Mouse (Mus musculus) hindbrain, embryonic 14.5 days (tissue): ENCODE measurements around the gene Hat1. TPM values are rescaled to one million over a fixed set of nuclear protein-coding genes. Genes with fewer than 3 reads are reported as not detected.

Experiments used
- ATAC-seq: fragments of 200-750 bp; cut with Nextera tagmentation; 2 replicates; pipeline ENCODE4 v1.8.0; 2017; ENCODE audit warnings: moderate number of reproducible peaks, mild to moderate bottlenecking, moderate TSS enrichment, moderate library complexity; ENCODE audit not compliant: low FRiP score
- DNase-seq: peaks from one replicate; pipeline ENCODE4 v3.0.0-alpha.2; 2015; ENCODE audit warnings: low spot score
- H3K27ac ChIP-seq: fragments of 300-500 bp; sonication (generic); 2 replicates; pipeline ENCODE4 v1.5.1; 2014; ENCODE audit warnings: mild to moderate bottlenecking, moderate library complexity
- H3K27me3 ChIP-seq: fragments of 300-500 bp; sonication (generic); 2 replicates; pipeline ENCODE4 v1.6.1; 2014; ENCODE audit warnings: mild to moderate bottlenecking, low read length, mixed read lengths; ENCODE audit not compliant: control insufficient read depth, insufficient read depth
- H3K36me3 ChIP-seq: fragments of 300-500 bp; sonication (generic); replicated peaks from 2 replicates; pipeline ENCODE4 v1.6.1; 2014; ENCODE audit not compliant: control insufficient read depth, insufficient read depth
- H3K4me1 ChIP-seq: fragments of 300-500 bp; sonication (generic); replicated peaks from 2 replicates; pipeline ENCODE4 v1.6.1; 2014; ENCODE audit warnings: antibody characterized with exemption, low read length, mixed read lengths; ENCODE audit not compliant: control insufficient read depth, insufficient read depth
- H3K4me2 ChIP-seq: fragments of 300-500 bp; sonication (generic); replicated peaks from 2 replicates; pipeline ENCODE4 v1.6.1; 2014; ENCODE audit warnings: mild to moderate bottlenecking, moderate library complexity
- H3K4me3 ChIP-seq: fragments of 300-500 bp; sonication (generic); replicated peaks from 2 replicates; pipeline ENCODE4 v1.5.1; 2014; ENCODE audit warnings: mild to moderate bottlenecking, low read length
- H3K9ac ChIP-seq: fragments of 300-500 bp; sonication (generic); 2 replicates; pipeline ENCODE4 v1.6.1; 2014
- H3K9me3 ChIP-seq: fragments of 300-500 bp; sonication (generic); 2 replicates; pipeline ENCODE4 v1.6.1; 2016; ENCODE audit warnings: low read length; ENCODE audit not compliant: control insufficient read depth
- WGBS: fragments of 180-500 bp; shearing (Covaris S2); extraction: QIAGEN DNeasy Blood & Tissue Kit; methylation state at CpG from one replicate; pipeline ENCODE4 v1.1.7; 2014; 5-methylcytosine and 5-hydroxymethylcytosine counted together
- polyA plus RNA-seq: library from polyadenylated mRNA; unstranded; fragments of >200 nt; fragmentation: Nextera tagmentation; extraction: Ambion mirVana; gene quantifications from 2 replicates; pipeline ENCODE4 v1.2.1, GENCODE M21; 2014

Gene Hat1
- polyA plus RNA-seq, 1 experiment from 2014 or later: 50.6 TPM

DNA sequence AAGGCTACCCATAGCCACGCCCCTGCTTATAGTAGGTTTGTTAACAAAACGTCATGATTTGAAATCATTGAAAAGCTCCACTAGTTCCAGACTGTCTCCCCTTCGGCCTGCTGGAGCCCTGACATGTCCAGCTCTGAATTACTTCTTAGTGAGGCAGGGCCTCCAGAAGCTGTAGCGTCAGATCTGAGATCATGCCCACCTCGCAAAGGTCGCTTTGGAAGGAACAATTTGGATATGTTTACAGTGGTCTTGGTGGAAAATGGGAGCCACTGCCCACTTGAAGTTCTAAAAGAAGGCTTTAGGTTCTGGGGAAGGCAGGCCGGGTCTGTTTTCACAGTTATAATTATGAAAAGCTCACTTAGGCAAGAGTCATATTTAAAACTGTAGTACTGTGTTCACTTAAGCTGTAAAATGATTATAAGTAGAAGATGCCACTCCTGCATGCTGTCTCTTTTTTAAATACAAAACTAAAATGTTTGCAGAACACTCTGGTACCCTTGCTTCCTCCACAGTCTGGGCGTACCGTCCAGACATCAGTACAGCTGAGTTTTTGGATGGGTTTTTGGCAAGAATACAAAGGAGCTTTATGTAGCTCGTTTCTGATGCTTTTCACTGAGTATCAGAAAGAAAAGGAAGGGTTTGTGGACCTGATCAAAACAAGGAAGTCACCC lies 94.4 kb downstream of the Hat1 start:
- no peak for DNase-seq

DNA sequence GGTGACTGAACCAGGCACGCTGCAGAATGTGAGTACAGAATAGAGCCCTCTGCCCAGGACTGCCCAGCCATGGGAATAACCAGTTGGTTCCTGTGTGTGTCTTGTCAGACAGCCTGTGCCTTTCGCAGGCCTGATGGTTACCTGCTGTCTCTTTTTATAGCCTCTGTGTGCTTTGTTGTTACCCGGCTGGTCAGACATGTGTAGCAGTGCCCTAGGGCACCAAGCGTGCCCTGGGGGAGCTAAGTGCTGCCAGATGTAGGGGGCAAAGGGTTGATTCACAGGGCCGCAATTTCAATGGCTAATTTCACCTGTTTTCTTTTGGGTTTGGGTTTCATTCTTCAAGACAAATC lies 94.9 kb downstream of the Hat1 start:
- Histone ChIP-seq H3K4me1 (no peaks in the 10 kb centered on the region), H3K27me3 (no peaks in the 10 kb centered on the region), H3K9ac (no peak overlapping the region), H3K4me3 (no peak overlapping the region), H3K4me2 (no peak overlapping the region), H3K36me3 (no peaks in the 10 kb centered on the region), H3K27ac (no peak overlapping the region), H3K9me3 (no peaks in the 10 kb centered on the region)
- WGBS: 39% methylated on average over 5 of the region's 5 CpGs
- ATAC-seq (no peak), DNase-seq (no peak)

More for the DNA sequence above, 94.4 kb downstream of the Hat1 start:
- Histone ChIP-seq H3K9me3 (no peaks in the 10 kb centered on the region), H3K27ac (no peak overlapping the region), H3K4me2 (no peak overlapping the region), H3K4me3 (no peak overlapping the region), H3K36me3 (no peaks in the 10 kb centered on the region), H3K9ac (no peak overlapping the region), H3K4me1 (no peaks in the 10 kb centered on the region), H3K27me3 (no peaks in the 10 kb centered on the region)
- no peak for ATAC-seq
- WGBS: 66% methylated on average over 10 of the region's 10 CpGs

Other genes starting within 250 kb of the Hat1 start
- 224 and 227 TPM in 2 replicates for gene Dync1i2, start 177.3 kb upstream of the Hat1 start, polyA plus RNA-seq
- 108 and 122 TPM in 2 replicates for gene Slc25a12, start 21.2 kb upstream of the Hat1 start, polyA plus RNA-seq
- 30.9 and 32.7 TPM in 2 replicates for gene Metap1d, start 64.3 kb downstream of the Hat1 start, polyA plus RNA-seq
- gene Dlx1, start 139.2 kb downstream of the Hat1 start, polyA plus RNA-seq: 0.52 TPM in 1 of 2 replicates, not detected in the other
- gene Dlx2, start 157.8 kb downstream of the Hat1 start, polyA plus RNA-seq: 0.23 and 0.28 TPM in 2 replicates